Mouse (Mus musculus): ENCODE results near the gene Fndc3b.

GRCm38 (mm10) chr3:27677574-27677973 is 33.5 kb downstream of the Fndc3b start:
- no peak for TF ChIP-seq TAL1 (IDR thresholded peaks at IDR 0.05; ENCODE audit: low read length)
- TF ChIP-seq GATA1 (IDR thresholded peaks at IDR 0.05; ENCODE audit: low read length): no peak
